Mouse (Mus musculus): ENCODE data around the gene Tmppe. TPM values are rescaled to one million over a fixed set of nuclear protein-coding genes. Genes with fewer than 3 reads are reported as not detected.
A peak's percentile ranks its signal among the peaks of the same experiment; 100 is the strongest.
"Not testable (repeated sequence)": the region's sequence is repeated elsewhere in the genome, so short reads cannot be mapped to it uniquely, and the experiment has no call there.

Tmppe gene
- 4.7 and 4.8 TPM in 2 replicates for polyA plus RNA-seq (2016; fragmentation: Nextera tagmentation; extraction: Ambion mirVana)

DNA sequence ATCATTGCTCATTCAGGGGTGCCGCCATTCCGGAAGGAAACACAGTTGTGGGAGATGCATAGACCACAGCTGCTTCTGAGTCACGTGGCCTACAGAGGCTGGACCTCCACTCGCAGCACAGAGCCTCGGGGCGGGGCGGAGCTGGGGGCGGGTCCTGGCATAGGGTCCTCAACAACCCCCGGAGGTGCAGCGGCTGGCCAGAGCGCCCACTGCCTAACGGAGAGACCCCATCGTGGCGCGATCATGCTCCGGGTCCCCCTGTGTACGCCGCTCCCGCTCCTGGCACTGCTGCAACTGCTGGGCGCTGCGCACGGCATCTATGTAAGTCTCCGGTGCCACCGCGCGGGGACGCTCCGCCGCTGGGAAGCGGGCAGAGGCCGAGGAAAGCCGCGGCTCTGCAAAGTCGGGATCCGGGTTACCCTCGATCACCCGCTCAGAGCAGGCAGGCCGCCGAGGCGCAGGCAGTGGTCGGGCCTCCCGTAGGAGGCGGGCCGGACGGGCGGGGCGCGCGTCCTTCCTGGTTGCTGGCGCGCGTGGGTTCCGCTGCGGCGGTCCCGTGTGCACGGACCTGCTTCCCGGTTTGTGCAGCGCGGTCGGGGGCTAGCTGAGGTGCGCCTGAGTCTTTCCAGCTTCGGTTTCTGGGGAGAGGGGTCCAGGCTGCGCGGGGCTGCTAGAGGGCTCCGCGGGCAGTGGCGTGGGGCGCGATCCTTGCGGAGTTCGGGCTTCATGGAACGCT lies at the start of gene Tmppe, which contains the start of gene Glb1:
Gene Tmppe (plus strand): TSS at position 157 of the 736 bp plus-strand sequence.
Gene Glb1 (plus strand): TSS at position 128 of the 736 bp plus-strand sequence.
- H3K27me3 ChIP-seq (replicated peaks), result no peaks in the 10 kb centered on the region
- H3K9ac ChIP-seq, result peak within 1 kb of the TSS; percentile 85
- under 1% methylated on average over 73 of the region's 73 CpGs for WGBS (ENCODE audit: insufficient replicate concordance)
- H3K27ac ChIP-seq, result peak within 1 kb of the TSS; percentile 84
- ATAC-seq, result peak; percentile 90
- H3K36me3 ChIP-seq, result peaks cover 25% of the 10 kb centered on the region
- H3K9me3 ChIP-seq (replicated peaks), result no peaks in the 10 kb centered on the region
- H3K4me1 ChIP-seq, result peaks cover 33% of the 10 kb centered on the region
- peak within 1 kb of the TSS; percentile 91 for H3K4me2 ChIP-seq
- peak within 1 kb of the TSS; percentile 79 for H3K4me3 ChIP-seq

DNA sequence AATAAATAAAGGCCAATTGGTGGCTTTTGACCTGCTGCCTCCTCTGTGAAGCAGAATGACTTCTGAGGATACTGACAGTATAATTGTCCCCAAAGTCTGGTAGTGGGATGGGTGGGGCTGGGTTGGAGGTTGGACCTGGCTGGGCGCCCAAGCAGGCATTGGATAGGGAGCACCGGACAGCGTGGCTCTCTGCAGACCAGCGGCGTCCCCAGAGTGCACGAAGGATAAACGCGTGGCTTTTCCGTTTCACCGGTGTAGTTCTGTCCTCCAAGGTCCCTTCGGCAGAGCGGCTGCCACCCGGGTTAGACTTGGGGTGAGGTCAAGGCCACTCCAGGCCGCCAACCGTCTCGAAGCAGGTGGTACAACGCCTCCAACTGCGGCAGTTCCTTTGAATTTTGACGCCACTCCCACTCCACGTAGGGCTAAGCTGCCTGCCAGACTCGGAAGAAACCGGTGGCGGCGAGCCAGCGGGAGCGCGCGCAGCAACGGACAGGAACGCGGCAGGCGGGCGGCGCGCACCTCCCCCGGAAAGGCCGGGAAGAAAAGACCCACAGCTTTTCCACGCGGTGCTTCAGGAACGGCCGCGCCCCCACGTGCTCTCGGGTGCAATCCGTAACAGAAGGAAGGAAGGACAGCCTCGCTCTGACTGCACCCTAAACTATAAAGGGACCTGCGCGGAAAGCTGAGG lies 33.0 kb upstream of the Tmppe start:
- Histone ChIP-seq H3K36me3 (no peaks in the 10 kb centered on the region), H3K9ac (peak overlapping the region; percentile 46), H3K4me1 (peaks cover 5% of the 10 kb centered on the region; the same call in 1 of the 2 replicates), H3K4me2 (peak overlapping the region; percentile 76), H3K27ac (no peak overlapping the region), H3K4me3 (peak overlapping the region; percentile 52), H3K27me3 (replicated peaks) (peaks cover 28% of the 10 kb centered on the region), H3K9me3 (replicated peaks) (no peaks in the 10 kb centered on the region)
- peak; percentile 51 for ATAC-seq
- 2% methylated on average over 48 of the region's 48 CpGs for WGBS (ENCODE audit: insufficient replicate concordance)

DNA sequence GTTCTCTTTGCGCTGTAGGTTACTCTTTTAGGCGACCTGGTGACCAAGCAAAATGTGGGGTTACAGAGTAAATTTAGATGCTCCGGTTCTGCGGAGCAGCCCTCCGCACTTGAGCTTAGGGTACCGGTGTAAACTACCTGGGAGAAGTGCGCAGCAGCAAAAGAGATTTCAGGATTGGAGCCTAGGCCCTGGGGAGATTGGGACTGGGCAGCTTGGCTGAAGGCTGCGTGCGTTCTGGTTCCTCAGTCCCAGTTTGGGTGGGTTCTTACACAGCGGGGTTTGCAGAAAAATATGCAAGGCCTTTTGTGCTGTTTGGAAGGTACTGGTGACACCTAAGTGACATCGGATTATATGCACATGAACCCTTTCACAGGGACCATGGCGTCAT lies 32.4 kb upstream of the Tmppe start:
- H3K9me3 ChIP-seq (replicated peaks), result no peaks in the 10 kb centered on the region
- WGBS (ENCODE audit: insufficient replicate concordance), result 14% methylated on average over 12 of the region's 12 CpGs
- peaks cover 5% of the 10 kb centered on the region; the same call in 1 of the 2 replicates for H3K4me1 ChIP-seq
- peak overlapping the region; percentile 52 for H3K4me3 ChIP-seq
- ATAC-seq, result no peak
- peak overlapping the region; percentile 76 for H3K4me2 ChIP-seq
- H3K27ac ChIP-seq, result no peak overlapping the region
- H3K27me3 ChIP-seq (replicated peaks), result peaks cover 28% of the 10 kb centered on the region
- 0 out of 2 replicates have a peak, but pooled peaks cover 3% of the 10 kb centered on the region for H3K36me3 ChIP-seq
- peak overlapping the region; percentile 46 for H3K9ac ChIP-seq

DNA sequence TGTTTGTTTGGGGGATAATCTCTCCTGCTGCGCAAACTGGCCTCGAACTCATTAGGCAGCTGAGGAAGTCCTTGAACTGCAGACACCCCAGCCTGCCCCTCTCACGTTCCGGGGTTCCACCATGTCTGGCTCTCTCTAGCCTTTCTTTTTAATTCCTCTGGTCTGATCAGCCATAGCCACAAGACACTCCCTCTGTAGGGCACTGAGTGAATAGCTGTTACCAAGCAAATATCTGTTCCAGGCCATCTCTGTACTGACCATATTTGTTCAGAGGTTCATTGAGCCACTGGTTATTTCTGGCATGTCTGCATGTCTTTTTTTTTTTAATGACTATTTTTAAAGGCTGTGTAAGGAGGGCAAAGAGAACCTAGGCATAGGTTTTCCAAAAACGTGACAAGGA lies 31.5 kb upstream of the Tmppe start:
- H3K4me3 ChIP-seq; ATAC-seq; H3K4me2 ChIP-seq; H3K9me3 ChIP-seq (replicated peaks); H3K36me3 ChIP-seq; H3K9ac ChIP-seq; H3K27ac ChIP-seq; H3K4me1 ChIP-seq: not testable (repeated sequence)
- H3K27me3 ChIP-seq (replicated peaks), result peaks cover 28% of the 10 kb centered on the region
- WGBS (ENCODE audit: insufficient replicate concordance), result 56% methylated on average over 5 of the region's 5 CpGs

DNA sequence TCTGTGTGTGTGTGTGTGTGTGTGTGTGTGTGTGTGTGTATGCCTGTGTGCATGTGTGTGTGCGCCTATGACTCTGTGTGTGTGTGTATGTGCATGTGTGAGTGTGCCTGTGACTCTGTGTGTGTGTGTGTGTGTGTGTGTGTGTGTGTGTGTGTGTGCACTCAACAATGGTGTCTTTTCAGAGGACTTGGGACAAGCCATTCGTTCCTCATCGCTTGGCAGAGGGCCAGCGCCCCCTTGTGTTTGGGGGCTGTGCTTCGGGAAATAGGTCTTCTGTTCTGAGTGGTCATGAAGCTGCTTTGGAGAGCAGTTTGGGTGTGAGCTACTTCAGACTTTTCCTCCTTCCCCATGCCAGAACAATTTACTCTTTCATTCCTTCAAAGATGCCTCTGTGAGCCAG lies 29.2 kb upstream of the Tmppe start:
- H3K4me1 ChIP-seq, result not testable (repeated sequence)

DNA sequence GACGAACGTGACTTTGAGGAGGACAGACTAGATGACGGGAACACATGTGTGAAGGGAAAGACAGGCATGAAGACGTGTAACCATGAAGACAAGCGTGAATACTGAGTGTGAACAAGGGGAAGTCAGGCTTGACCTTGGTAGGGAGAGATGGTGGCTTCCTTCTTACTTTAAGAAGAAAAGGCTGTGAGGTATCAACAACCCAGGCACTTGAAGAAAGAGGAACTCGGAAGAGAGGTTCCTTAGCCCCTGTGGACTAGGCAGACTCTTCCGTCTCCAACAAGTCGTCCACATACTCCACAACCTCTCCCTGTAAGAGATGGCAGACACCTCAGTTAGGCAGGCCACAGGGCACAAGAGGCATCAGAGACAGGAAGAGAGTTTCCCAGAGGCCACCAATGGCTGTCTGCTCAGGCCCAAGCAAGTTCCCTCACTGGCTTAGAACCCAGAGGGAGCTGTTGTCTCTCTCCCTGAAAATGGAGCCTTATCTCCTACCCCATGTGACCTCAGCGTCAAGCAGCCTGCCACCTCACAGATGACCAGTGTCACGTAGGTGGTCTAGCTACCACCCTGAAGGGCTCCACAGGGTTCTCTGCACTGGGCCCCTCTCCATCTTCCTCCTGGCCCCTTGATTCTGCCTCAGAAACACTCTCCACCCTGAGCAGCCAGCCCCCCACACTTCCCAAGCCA lies 25.5 kb upstream of the Tmppe start:
- Histone ChIP-seq H3K4me3 (no peak overlapping the region), H3K4me1 (no peaks in the 10 kb centered on the region), H3K9ac (no peak overlapping the region), H3K9me3 (replicated peaks) (no peaks in the 10 kb centered on the region), H3K4me2 (no peak overlapping the region), H3K36me3 (peaks cover 39% of the 10 kb centered on the region), H3K27me3 (replicated peaks) (no peaks in the 10 kb centered on the region), H3K27ac (no peak overlapping the region)
- 70% methylated on average over 10 of the region's 10 CpGs for WGBS (ENCODE audit: insufficient replicate concordance)
- no peak; the same call in 1 of the 2 replicates for ATAC-seq

More for the DNA sequence above, 29.2 kb upstream of the Tmppe start:
- H3K9ac ChIP-seq; H3K9me3 ChIP-seq (replicated peaks); H3K27ac ChIP-seq; H3K4me3 ChIP-seq; H3K4me2 ChIP-seq: not testable (repeated sequence)
- H3K36me3 ChIP-seq, result peaks cover 13% of the 10 kb centered on the region; the same call in 1 of the 2 replicates
- H3K27me3 ChIP-seq (replicated peaks), result peaks cover 20% of the 10 kb centered on the region
- WGBS (ENCODE audit: insufficient replicate concordance), result 38% methylated on average over 5 of the region's 5 CpGs
- ATAC-seq, result 0 out of 2 replicates have a peak, but pooled peaks have one; percentile 11

DNA sequence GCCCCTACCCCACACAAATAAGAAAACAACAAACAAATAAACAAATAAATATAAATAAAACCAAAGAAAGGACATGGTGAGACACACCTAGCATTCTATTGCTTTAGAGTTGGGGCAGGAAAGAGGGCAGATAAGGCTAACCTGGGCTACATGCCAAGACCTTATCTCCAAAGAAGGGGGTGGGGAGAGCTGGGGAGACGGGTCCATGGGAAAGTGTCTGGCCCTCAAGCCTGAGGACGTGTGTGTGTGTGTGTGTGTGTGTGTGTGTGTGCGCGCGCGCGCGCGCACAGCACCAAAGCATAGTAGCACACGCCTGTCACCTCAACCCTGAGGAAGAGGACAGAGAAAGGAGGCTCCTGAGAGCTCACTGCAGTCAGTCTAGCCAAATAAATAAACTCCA lies 23.7 kb upstream of the Tmppe start:
- Histone ChIP-seq H3K9me3 (replicated peaks) (no peaks in the 10 kb centered on the region), H3K36me3 (peaks cover 39% of the 10 kb centered on the region), H3K4me1 (no peaks in the 10 kb centered on the region), H3K27ac (no peak overlapping the region), H3K4me2 (no peak overlapping the region), H3K9ac (no peak overlapping the region), H3K27me3 (replicated peaks) (no peaks in the 10 kb centered on the region), H3K4me3 (no peak overlapping the region)
- no peak for ATAC-seq
- WGBS (ENCODE audit: insufficient replicate concordance), result 84% methylated on average over 10 of the region's 10 CpGs

DNA sequence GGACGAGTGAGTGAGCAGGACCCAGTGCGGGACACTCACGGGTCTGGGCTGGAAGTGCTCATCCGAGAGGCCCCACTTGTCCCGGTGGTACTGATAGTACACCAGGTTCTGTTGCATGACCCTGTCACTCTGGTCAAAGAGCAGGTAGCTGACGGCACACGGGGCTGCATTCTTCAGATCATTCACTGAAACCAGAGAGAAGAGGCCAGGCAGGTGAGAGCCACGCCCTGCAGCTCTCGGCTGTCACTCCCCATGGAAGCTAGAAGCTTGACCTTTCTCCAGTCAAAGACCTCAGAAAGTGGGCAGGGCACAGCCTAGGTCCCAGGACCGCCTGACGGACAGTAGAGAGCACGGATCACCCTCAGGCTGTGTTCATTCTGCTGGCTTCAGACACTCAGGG lies 21.0 kb upstream of the Tmppe start:
- H3K27ac ChIP-seq, result no peak overlapping the region
- no peak overlapping the region for H3K4me2 ChIP-seq
- no peaks in the 10 kb centered on the region for H3K4me1 ChIP-seq
- H3K9ac ChIP-seq, result no peak overlapping the region
- peaks cover 41% of the 10 kb centered on the region for H3K36me3 ChIP-seq
- ATAC-seq, result no peak
- 75% methylated on average over 12 of the region's 12 CpGs for WGBS (ENCODE audit: insufficient replicate concordance)
- no peak overlapping the region for H3K4me3 ChIP-seq
- H3K27me3 ChIP-seq (replicated peaks), result no peaks in the 10 kb centered on the region
- H3K9me3 ChIP-seq (replicated peaks), result no peaks in the 10 kb centered on the region

DNA sequence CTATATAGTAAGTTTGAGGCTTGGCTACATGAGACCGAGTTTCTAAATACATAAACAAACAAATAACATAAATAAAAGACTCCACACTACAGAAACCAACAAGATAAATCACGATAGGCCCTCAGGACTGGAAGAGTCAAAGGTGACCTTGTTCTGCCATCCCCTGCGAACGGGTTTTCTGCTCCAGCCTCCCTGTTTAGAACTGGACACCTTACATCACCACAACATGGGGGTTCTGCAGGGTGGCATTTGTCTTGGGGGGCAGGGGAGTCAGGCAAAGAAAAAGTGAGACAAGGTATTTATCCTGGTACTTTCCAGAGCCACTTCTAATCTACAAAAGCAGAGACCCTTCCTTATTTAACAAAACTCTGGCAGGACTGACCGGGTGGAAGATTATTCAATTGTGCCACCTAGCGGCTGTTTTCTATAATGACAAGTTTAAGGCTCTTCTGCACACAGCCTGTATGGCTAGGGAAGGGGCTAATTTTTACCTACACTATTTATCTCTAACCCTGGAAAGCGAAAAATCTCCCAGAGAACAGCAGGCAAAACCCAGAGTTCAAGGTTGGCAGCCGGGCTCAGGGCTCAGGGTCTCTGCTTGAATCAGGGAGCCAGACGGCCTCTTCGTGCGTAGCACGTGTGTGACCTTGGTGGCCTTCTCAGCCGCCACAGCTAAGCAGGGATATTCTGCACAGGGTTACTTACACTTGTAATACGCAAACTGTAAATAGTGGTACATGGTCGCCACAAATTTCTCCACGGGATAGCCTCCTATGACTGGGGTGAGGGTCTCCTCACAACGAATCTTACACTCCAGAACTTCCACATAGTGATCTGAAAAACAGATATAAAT lies 19.8 kb upstream of the Tmppe start:
- 62% methylated on average over 17 of the region's 17 CpGs for WGBS (ENCODE audit: insufficient replicate concordance)
- H3K4me2 ChIP-seq, result no peak overlapping the region
- no peak overlapping the region for H3K9ac ChIP-seq

DNA sequence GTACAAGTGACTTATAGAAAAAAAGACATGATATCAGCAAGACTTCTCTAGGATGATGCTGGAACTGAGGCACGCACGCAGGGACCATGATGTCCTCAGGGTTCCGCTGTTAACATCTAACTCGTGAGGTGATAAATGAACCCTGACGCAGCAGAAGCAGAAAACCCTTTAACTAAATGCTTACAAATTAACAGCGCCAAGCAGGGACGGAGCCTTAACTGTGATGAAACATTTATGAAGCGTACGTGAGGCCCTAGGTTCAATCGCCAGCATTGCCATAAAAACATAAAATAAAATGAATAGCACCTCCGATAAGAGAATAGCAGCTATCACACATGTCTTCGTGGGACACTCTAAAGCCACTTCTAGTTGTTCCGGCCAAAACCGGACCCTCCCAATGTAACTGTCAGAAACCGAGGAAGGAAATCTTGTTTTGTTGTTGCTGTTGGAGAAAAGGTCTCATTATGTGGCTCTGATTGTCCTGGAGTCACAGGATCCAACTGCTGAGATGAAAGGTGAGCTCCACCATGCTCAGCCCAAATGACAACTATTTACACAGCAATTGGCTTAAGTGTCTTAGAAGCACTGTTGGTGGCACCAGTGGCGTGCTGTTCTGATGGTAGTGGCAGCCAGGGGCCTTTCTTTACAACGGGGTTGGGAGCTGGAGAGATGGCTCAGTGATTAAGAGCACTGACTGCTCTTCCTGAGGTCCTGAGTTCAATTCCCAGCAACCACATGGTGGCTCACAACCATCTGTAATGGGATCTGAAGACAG lies 17.8 kb upstream of the Tmppe start:
- H3K36me3 ChIP-seq, result peaks cover 38% of the 10 kb centered on the region
- H3K9ac ChIP-seq, result no peak overlapping the region
- no peak for ATAC-seq
- H3K9me3 ChIP-seq (replicated peaks), result no peaks in the 10 kb centered on the region
- H3K27me3 ChIP-seq (replicated peaks), result no peaks in the 10 kb centered on the region
- no peak overlapping the region for H3K4me2 ChIP-seq
- WGBS (ENCODE audit: insufficient replicate concordance), result 85% methylated on average over 17 of the region's 17 CpGs
- no peak overlapping the region for H3K27ac ChIP-seq
- H3K4me1 ChIP-seq, result peaks cover 5% of the 10 kb centered on the region; the same call in 1 of the 2 replicates
- no peak overlapping the region for H3K4me3 ChIP-seq

More for the DNA sequence above, 19.8 kb upstream of the Tmppe start:
- Histone ChIP-seq H3K27me3 (replicated peaks) (no peaks in the 10 kb centered on the region), H3K4me3 (no peak overlapping the region), H3K27ac (no peak overlapping the region), H3K9me3 (replicated peaks) (no peaks in the 10 kb centered on the region), H3K36me3 (peaks cover 50% of the 10 kb centered on the region), H3K4me1 (no peaks in the 10 kb centered on the region)
- ATAC-seq, result peak; percentile 48

DNA sequence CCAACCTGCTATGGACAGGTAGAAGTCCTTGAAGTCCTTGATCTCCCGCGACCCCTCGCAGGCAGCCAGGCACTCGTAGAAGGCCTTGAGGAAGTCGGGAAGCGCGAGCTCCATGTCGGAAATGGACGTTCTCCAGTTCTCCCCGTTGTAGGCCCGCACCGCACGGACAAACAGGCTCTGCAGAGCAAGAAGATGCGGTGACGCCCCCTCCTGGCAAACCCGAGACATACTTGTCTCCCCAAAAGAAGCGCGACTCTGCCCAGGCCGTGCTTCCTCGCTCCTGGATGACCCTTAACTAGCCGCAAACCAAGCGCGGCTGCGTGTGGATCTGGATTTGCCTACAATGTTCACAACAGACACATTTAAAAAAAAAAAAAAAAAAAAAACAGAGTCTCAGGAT lies 16.2 kb upstream of the Tmppe start:
- H3K4me2 ChIP-seq, result no peak overlapping the region
- no peaks in the 10 kb centered on the region for H3K27me3 ChIP-seq (replicated peaks)
- no peak overlapping the region for H3K27ac ChIP-seq
- no peak overlapping the region for H3K4me3 ChIP-seq
- 87% methylated on average over 24 of the region's 24 CpGs for WGBS (ENCODE audit: insufficient replicate concordance)
- no peak overlapping the region for H3K9ac ChIP-seq
- H3K36me3 ChIP-seq, result peaks cover 29% of the 10 kb centered on the region
- ATAC-seq, result no peak
- no peaks in the 10 kb centered on the region for H3K9me3 ChIP-seq (replicated peaks)
- H3K4me1 ChIP-seq, result peaks cover 13% of the 10 kb centered on the region
